ENCODE assay signal across 8 mouse cellular contexts in the genomic region with DNA sequence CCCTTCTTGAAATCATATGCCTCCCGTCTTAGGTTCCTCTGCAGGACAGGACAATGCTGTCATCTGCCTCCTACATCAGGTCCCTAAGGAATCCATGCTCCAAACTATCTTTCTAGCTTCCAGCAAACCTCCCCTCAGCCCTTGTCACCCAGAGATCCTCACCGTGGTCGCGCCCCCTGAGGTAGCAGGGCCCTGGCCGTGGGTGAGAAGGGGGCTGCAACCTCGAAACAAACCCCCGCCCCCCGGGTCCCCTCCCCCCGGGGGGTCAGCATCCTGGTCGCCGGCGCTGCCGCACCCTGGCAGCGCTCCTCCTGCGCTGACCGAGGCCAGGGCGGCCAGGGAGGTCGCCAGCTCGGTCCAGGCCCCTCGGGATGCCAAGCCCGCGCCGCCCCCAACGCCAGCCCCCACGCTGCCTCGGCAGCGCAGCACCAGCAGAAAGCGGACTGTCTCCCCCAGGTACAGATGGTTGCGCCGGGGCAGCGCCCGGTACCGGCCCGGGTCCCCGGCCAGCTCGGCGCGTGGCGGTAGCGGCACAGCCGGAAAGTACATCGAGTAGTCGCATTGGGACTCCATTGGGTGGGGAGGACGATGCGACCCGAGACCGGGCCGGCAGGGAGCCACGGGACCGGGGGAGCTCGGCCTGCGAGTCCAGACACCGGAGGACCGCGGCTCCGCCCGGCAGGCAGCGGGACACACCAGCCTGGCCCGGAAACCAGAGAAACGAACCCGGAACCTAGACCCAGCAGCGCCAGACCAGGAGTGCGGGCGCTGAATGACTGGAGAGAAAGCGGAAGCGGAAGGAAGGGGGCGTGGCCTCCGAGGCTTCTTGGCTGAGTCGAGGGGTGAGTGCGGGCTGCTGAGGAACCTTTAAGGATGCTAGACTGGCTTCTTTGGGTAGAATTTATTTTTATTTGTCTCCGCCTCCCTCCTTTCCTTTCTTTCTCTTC. TPM values are rescaled to one million over a fixed set of nuclear protein-coding genes. Genes with fewer than 3 reads are reported as not detected.
DNase-seq lines count a peak whose midpoint lies in the region; ATAC-seq lines count a peak whose summit lies in the region.

A gene (minus strand): TSS at position 774 of the 947 bp plus-strand sequence.

- WGBS in hindbrain, embryonic 11.5 days: under 1% methylated on average over 61 of the region's 71 CpGs

- peak within 1 kb of the TSS; percentile 97 for H3K4me2 ChIP-seq in hindbrain, embryonic 11.5 days (replicated peaks; ENCODE audit: low read depth, low read length)

- no peaks in the 10 kb centered on the region for H3K27me3 ChIP-seq in hindbrain, embryonic 11.5 days (ENCODE audit: control insufficient read depth, insufficient read depth, low read length)

- H3K27ac ChIP-seq in hindbrain, embryonic 11.5 days (ENCODE audit: low read depth, low read length): peak within 1 kb of the TSS; percentile 72

- peak; percentile 92 for DNase-seq in MN1 (ENCODE audit: low spot score)
- peak; percentile 91 for DNase-seq in cerebellum, adult 9-10 months
- DNase-seq in frontal cortex, adult 2 months (ENCODE audit: extremely low spot score in 1 of 2, low spot score in 1 of 2): peak; percentile 82 to 93
- peak; percentile 95 for DNase-seq in hindbrain, embryonic 11.5 days (ENCODE audit: low spot score)
- DNase-seq in layer of hippocampus, postnatal 14 days (ENCODE audit: low spot score in 2 of 2): peak; percentile 88 to 91
- peak; percentile 93 for DNase-seq in lung, postnatal 14 days
- DNase-seq in retina, adult 2 months (ENCODE audit: low read depth, low spot score): peak; percentile 75
- DNase-seq in thymus, postnatal 36 days: peak; percentile 90

- H3K4me3 ChIP-seq in hindbrain, embryonic 11.5 days (ENCODE audit: low read depth, low read length): peak within 1 kb of the TSS; percentile 90

- ATAC-seq in hindbrain, embryonic 11.5 days (ENCODE audit: low FRiP score): peak; percentile 91

- peaks cover 8% of the 10 kb centered on the region for H3K4me1 ChIP-seq in hindbrain, embryonic 11.5 days (replicated peaks; ENCODE audit: control insufficient read depth, insufficient read depth, low read length)

- H3K9me3 ChIP-seq in hindbrain, embryonic 11.5 days (ENCODE audit: control insufficient read depth, low read length): no peaks in the 10 kb centered on the region

- H3K9ac ChIP-seq in hindbrain, embryonic 11.5 days (ENCODE audit: low read depth, low read length): peak within 1 kb of the TSS; percentile 84

- peaks cover 7% of the 10 kb centered on the region; the same call in 1 of the 2 replicates for H3K36me3 ChIP-seq in hindbrain, embryonic 11.5 days (ENCODE audit: control insufficient read depth, insufficient read depth, low read length)

RNA-seq across cellular contexts. Expression of the gene that starts here (rescaled TPM):
- 88.8 TPM in 2 replicates for polyA plus RNA-seq in frontal cortex, adult 2 months (2012; rRNA removed)
- 7.0 and 7.1 TPM in 2 replicates for polyA plus RNA-seq in hindbrain, embryonic 11.5 days (2014; fragmentation: Nextera tagmentation; extraction: Ambion mirVana)
- 10 to 100 TPM; 72.5 to 79.9 TPM for total RNA-seq in layer of hippocampus, postnatal 14 days (2021)

Comparison
In these comparisons a context has a peak if more than half of its experiments do, and no peak if none do; other contexts are left out.
1. Peak in every context shown above with its lines: DNase-seq, ATAC-seq, H3K4me3 ChIP-seq and H3K27ac ChIP-seq.
2. RNA of the gene that starts here (polyA plus RNA-seq): 88.8 TPM in frontal cortex, adult 2 months; 7.0 to 7.1 TPM in hindbrain, embryonic 11.5 days; every median in the first group is over 10 times any median in the second.